Mouse (Mus musculus) cerebellum, adult 18-20 months (tissue): ENCODE measurements around the gene Olfr943.

Experiments used
- DNase-seq, 2 experiments: peaks; one replicate each; pipeline ENCODE4 v3.0.0; 2021

Gene Olfr943

DNA sequence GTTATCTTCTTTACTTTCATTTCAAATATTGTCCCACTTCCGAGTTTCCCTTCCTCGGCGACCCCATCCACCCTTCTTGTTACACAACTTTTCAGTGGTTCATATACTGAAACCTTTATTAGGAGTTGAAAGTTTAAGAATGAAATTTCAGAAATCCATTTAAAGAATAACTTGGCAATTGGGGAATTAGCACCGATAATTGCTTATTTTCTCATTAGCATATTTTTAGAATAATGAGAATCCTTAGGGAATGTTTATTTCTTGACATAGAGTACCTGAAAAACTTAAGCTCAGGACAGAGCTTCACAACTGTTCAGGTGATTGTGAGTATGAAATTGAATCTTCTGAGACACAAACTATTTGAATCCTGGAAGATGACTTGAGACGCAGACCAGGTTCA, at the start of gene Olfr943:
Olfr943 (plus strand) TSS at position 301 of the 400 bp plus-strand sequence.
- no peak for DNase-seq

GRCm38 (mm10) chr9:39127326-39127725, 38.8 kb upstream of the Olfr943 start:
- DNase-seq: no peak

DNA sequence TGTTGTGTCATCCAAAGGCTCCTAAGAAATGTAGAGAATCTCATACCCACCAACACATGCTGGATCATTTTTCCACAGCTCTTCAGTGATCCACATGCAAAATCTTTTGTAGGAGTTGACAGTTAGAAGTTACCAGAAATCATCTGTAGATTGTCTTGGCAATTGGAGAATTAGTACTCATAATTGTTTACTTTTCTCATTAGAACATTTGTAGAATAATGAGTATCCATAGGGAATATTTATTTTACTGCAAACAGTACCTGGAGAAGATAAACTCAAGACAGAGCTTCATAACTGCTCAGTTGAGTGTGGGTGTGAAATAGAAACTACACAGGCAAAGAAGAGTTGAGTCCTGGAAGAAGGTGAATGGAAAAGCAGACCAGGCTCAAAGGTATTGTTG, 38.3 kb upstream of the Olfr943 start, which contains the start of gene Olfr27:
Olfr27 (plus strand) TSS at position 301 of the 400 bp plus-strand sequence.
- no peak for DNase-seq

- DNase-seq: no peak
These were observed 13.7 kb upstream of the Olfr943 start for GRCm38 (mm10) chr9:39152401-39152800.

GRCm38 (mm10) chr9:39201620-39202019, 35.5 kb downstream of the Olfr943 start, which contains the start of gene Olfr944:
Gene Olfr944, plus strand, starts transcription at chr9:39201920.
- no peak for DNase-seq
